Mouse (Mus musculus) kidney, postnatal 14 days (tissue): ENCODE data around the gene Maml3.

Source experiments
- DNase-seq: peaks from one replicate; pipeline ENCODE4 v3.0.0; 2022; ENCODE audit warnings: mixed read lengths

Maml3 gene

GRCm38 (mm10) chr3:51947168-51947567, 157.7 kb downstream of the Maml3 start:
- DNase-seq: no peak

- no peak for DNase-seq
Measured at GRCm38 (mm10) chr3:51943642-51944041, 161.2 kb downstream of the Maml3 start.

- DNase-seq: no peak
Measured at GRCm38 (mm10) chr3:51941781-51942180, 163.1 kb downstream of the Maml3 start.

GRCm38 (mm10) chr3:51939864-51940263, 165.0 kb downstream of the Maml3 start:
- DNase-seq: no peak

- no peak for DNase-seq
Measured at GRCm38 (mm10) chr3:51939054-51939453, 165.8 kb downstream of the Maml3 start.

- no peak for DNase-seq
Measured at GRCm38 (mm10) chr3:51937176-51937575, 167.7 kb downstream of the Maml3 start.

- no peak for DNase-seq
Measured at GRCm38 (mm10) chr3:51934531-51935485, 170.1 kb downstream of the Maml3 start.

- no peak for DNase-seq
Measured at GRCm38 (mm10) chr3:51928188-51928587, 176.7 kb downstream of the Maml3 start.

GRCm38 (mm10) chr3:51927591-51927990, 177.3 kb downstream of the Maml3 start:
- DNase-seq: no peak

GRCm38 (mm10) chr3:51927043-51927442, 177.8 kb downstream of the Maml3 start:
- DNase-seq: no peak

GRCm38 (mm10) chr3:51925758-51926157, 179.1 kb downstream of the Maml3 start:
- DNase-seq: peak; percentile 23

GRCm38 (mm10) chr3:51924636-51925035, 180.2 kb downstream of the Maml3 start:
- no peak for DNase-seq

- no peak for DNase-seq
Measured at GRCm38 (mm10) chr3:51923800-51924199, 181.1 kb downstream of the Maml3 start.

GRCm38 (mm10) chr3:51916902-51917301, 188.0 kb downstream of the Maml3 start:
- DNase-seq: no peak

GRCm38 (mm10) chr3:51916060-51916870, 188.6 kb downstream of the Maml3 start:
- DNase-seq: peak; percentile 87

GRCm38 (mm10) chr3:51915415-51915814, 189.5 kb downstream of the Maml3 start:
- DNase-seq: no peak

GRCm38 (mm10) chr3:51914900-51915299, 190.0 kb downstream of the Maml3 start:
- DNase-seq: no peak

GRCm38 (mm10) chr3:51913498-51913897, 191.4 kb downstream of the Maml3 start:
- no peak for DNase-seq

- peak; percentile 53 for DNase-seq
Measured at GRCm38 (mm10) chr3:51912214-51912613, 192.7 kb downstream of the Maml3 start.

- peak; percentile 33 for DNase-seq
Measured at GRCm38 (mm10) chr3:51908437-51908990, 196.4 kb downstream of the Maml3 start.

- no peak for DNase-seq
Measured at GRCm38 (mm10) chr3:51907113-51907860, 197.6 kb downstream of the Maml3 start.

GRCm38 (mm10) chr3:51905903-51906302, 199.0 kb downstream of the Maml3 start:
- no peak for DNase-seq
